Mouse (Mus musculus): Measurements from ENCODE around the gene Trnau1ap.
"Not testable (repeated sequence)": the region's sequence is repeated elsewhere in the genome, so short reads cannot be mapped to it uniquely, and the experiment has no call there.

Gene Trnau1ap

GRCm38 (mm10) chr4:132309849-132310472 lies 19.4 kb downstream of the Trnau1ap start:
- TF ChIP-seq POU5F1 (IDR thresholded peaks at IDR 0.05; ENCODE audit: borderline replicate concordance, low read length), result no peak
- peak; percentile 44 for TF ChIP-seq CTCF (conservative IDR thresholded peaks at IDR 0.05; ENCODE audit: low read length)
- TF ChIP-seq NANOG (IDR thresholded peaks at IDR 0.05; ENCODE audit: borderline replicate concordance, low read length), result no peak
- Histone ChIP-seq H3K4me1 (replicated peaks; ENCODE audit: low read depth, low read length) (peaks cover 64% of the 10 kb centered on the region), H3K9me3 (ENCODE audit: low read length) (no peaks in the 10 kb centered on the region)

GRCm38 (mm10) chr4:132309140-132309848 lies 20.0 kb downstream of the Trnau1ap start:
- Histone ChIP-seq H3K4me3 (replicated peaks; ENCODE audit: low read length) (peak overlapping the region; percentile 91), H3K4me1 (replicated peaks; ENCODE audit: low read depth, low read length) (peaks cover 59% of the 10 kb centered on the region), H3K27me3 (ENCODE audit: insufficient read depth, low read length) (no peaks in the 10 kb centered on the region), H3K9me3 (ENCODE audit: low read length) (no peaks in the 10 kb centered on the region), H3K36me3 (ENCODE audit: insufficient read depth, low read length) (peaks cover 55% of the 10 kb centered on the region)
- TF ChIP-seq CTCF (conservative IDR thresholded peaks at IDR 0.05; ENCODE audit: low read length) (no peak), POU5F1 (IDR thresholded peaks at IDR 0.05; ENCODE audit: borderline replicate concordance, low read length) (no peak), NANOG (IDR thresholded peaks at IDR 0.05; ENCODE audit: borderline replicate concordance, low read length) (no peak)

More at GRCm38 (mm10) chr4:132309849-132310472, 19.4 kb downstream of the Trnau1ap start:
- no peaks in the 10 kb centered on the region for H3K27me3 ChIP-seq (ENCODE audit: insufficient read depth, low read length)
- peaks cover 56% of the 10 kb centered on the region for H3K36me3 ChIP-seq (ENCODE audit: insufficient read depth, low read length)
- peak overlapping the region; percentile 91 for H3K4me3 ChIP-seq (replicated peaks; ENCODE audit: low read length)

- Histone ChIP-seq H3K9me3 (ENCODE audit: low read length) (no peaks in the 10 kb centered on the region), H3K4me3 (replicated peaks; ENCODE audit: low read length) (peak overlapping the region; percentile 91), H3K27me3 (ENCODE audit: insufficient read depth, low read length) (no peaks in the 10 kb centered on the region), H3K36me3 (ENCODE audit: insufficient read depth, low read length) (peaks cover 48% of the 10 kb centered on the region), H3K4me1 (replicated peaks; ENCODE audit: low read depth, low read length) (peaks cover 56% of the 10 kb centered on the region)
- TF ChIP-seq NANOG (IDR thresholded peaks at IDR 0.05; ENCODE audit: borderline replicate concordance, low read length), result no peak
- TF ChIP-seq POU5F1 (IDR thresholded peaks at IDR 0.05; ENCODE audit: borderline replicate concordance, low read length), result no peak
- TF ChIP-seq CTCF (conservative IDR thresholded peaks at IDR 0.05; ENCODE audit: low read length), result no peak
Observed at GRCm38 (mm10) chr4:132308437-132309139, 20.8 kb downstream of the Trnau1ap start.

GRCm38 (mm10) chr4:132306004-132306403 lies 23.3 kb downstream of the Trnau1ap start:
- Histone ChIP-seq H3K4me1 (replicated peaks; ENCODE audit: low read depth, low read length) (peaks cover 52% of the 10 kb centered on the region), H3K36me3 (ENCODE audit: insufficient read depth, low read length) (peaks cover 24% of the 10 kb centered on the region), H3K9me3 (ENCODE audit: low read length) (no peaks in the 10 kb centered on the region), H3K27me3 (ENCODE audit: insufficient read depth, low read length) (no peaks in the 10 kb centered on the region), H3K4me3 (replicated peaks; ENCODE audit: low read length) (0 out of 2 replicates have a peak overlapping the region, but pooled peaks have one; percentile 13)
- TF ChIP-seq POU5F1 (IDR thresholded peaks at IDR 0.05; ENCODE audit: borderline replicate concordance, low read length), result no peak

GRCm38 (mm10) chr4:132305276-132305675 lies 24.1 kb downstream of the Trnau1ap start:
- Histone ChIP-seq H3K4me1 (replicated peaks; ENCODE audit: low read depth, low read length) (peaks cover 48% of the 10 kb centered on the region), H3K36me3 (ENCODE audit: insufficient read depth, low read length) (peaks cover 17% of the 10 kb centered on the region)
- TF ChIP-seq NANOG (IDR thresholded peaks at IDR 0.05; ENCODE audit: borderline replicate concordance, low read length) (no peak), CTCF (conservative IDR thresholded peaks at IDR 0.05; ENCODE audit: low read length) (no peak), POU5F1 (IDR thresholded peaks at IDR 0.05; ENCODE audit: borderline replicate concordance, low read length) (no peak)

GRCm38 (mm10) chr4:132303484-132303883 lies 25.9 kb downstream of the Trnau1ap start:
- H3K4me3 ChIP-seq (replicated peaks; ENCODE audit: low read length), result peak overlapping the region; percentile 80
- peaks cover 59% of the 10 kb centered on the region for H3K4me1 ChIP-seq (replicated peaks; ENCODE audit: low read depth, low read length)
- not testable (repeated sequence) for H3K9me3 ChIP-seq (ENCODE audit: low read length); H3K27me3 ChIP-seq (ENCODE audit: insufficient read depth, low read length); H3K36me3 ChIP-seq (ENCODE audit: insufficient read depth, low read length)

More at GRCm38 (mm10) chr4:132305276-132305675, 24.1 kb downstream of the Trnau1ap start:
- Histone ChIP-seq H3K9me3 (ENCODE audit: low read length) (no peaks in the 10 kb centered on the region), H3K27me3 (ENCODE audit: insufficient read depth, low read length) (no peaks in the 10 kb centered on the region), H3K4me3 (replicated peaks; ENCODE audit: low read length) (no peak overlapping the region)

- no peaks in the 10 kb centered on the region for H3K9me3 ChIP-seq (ENCODE audit: low read length)
- H3K4me1 ChIP-seq (replicated peaks; ENCODE audit: low read depth, low read length), result peaks cover 60% of the 10 kb centered on the region
- no peaks in the 10 kb centered on the region for H3K36me3 ChIP-seq (ENCODE audit: insufficient read depth, low read length)
- TF ChIP-seq NANOG (IDR thresholded peaks at IDR 0.05; ENCODE audit: borderline replicate concordance, low read length) (no peak), CTCF (conservative IDR thresholded peaks at IDR 0.05; ENCODE audit: low read length) (no peak), POU5F1 (IDR thresholded peaks at IDR 0.05; ENCODE audit: borderline replicate concordance, low read length) (no peak)
- peak within 1 kb of the TSS; percentile 80 for H3K4me3 ChIP-seq (replicated peaks; ENCODE audit: low read length)
- H3K27me3 ChIP-seq (ENCODE audit: insufficient read depth, low read length), result no peaks in the 10 kb centered on the region
Observed at GRCm38 (mm10) chr4:132302939-132303479, 26.3 kb downstream of the Trnau1ap start, which contains the start of gene Rab42. Gene Rab42, minus strand, starts transcription at chr4:132303385.

All from E14TG2a.4 (cell line).